Mouse (Mus musculus) adrenal gland, postnatal 25 days (tissue): Measurements from ENCODE around the gene Polr2h. TPM values are rescaled to one million over a fixed set of nuclear protein-coding genes. Genes with fewer than 3 reads are reported as not detected.
A peak's percentile ranks its signal among the peaks of the same experiment; 100 is the strongest.
"Not testable (repeated sequence)": the region's sequence is repeated elsewhere in the genome, so short reads cannot be mapped to it uniquely, and the experiment has no call there.

Experiments used
- DNase-seq: peaks from one replicate; pipeline ENCODE4 v3.0.0; 2021; ENCODE audit warnings: mixed read lengths
- long read RNA-seq: library from polyadenylated mRNA; stranded (forward); transcript quantifications from one replicate; pipeline ENCODE4 v2.0.0, GENCODE M21; 2021
- total RNA-seq: library from RNA; stranded (reverse); gene quantifications from 2 replicates; pipeline ENCODE4 v1.2.3, GENCODE M21; 2021

Gene Polr2h
- total RNA-seq = 49.8 and 56.3 TPM in 2 replicates
- long read RNA-seq, transcript Polr2h-201 (5 exons, 950 nt) = major isoform, 22 of 29 reads
- long read RNA-seq, partial matches to known transcripts = 2 of 29 reads
- long read RNA-seq, other reads (novel, unspliced or antisense) = 4 of 29 reads

DNA sequence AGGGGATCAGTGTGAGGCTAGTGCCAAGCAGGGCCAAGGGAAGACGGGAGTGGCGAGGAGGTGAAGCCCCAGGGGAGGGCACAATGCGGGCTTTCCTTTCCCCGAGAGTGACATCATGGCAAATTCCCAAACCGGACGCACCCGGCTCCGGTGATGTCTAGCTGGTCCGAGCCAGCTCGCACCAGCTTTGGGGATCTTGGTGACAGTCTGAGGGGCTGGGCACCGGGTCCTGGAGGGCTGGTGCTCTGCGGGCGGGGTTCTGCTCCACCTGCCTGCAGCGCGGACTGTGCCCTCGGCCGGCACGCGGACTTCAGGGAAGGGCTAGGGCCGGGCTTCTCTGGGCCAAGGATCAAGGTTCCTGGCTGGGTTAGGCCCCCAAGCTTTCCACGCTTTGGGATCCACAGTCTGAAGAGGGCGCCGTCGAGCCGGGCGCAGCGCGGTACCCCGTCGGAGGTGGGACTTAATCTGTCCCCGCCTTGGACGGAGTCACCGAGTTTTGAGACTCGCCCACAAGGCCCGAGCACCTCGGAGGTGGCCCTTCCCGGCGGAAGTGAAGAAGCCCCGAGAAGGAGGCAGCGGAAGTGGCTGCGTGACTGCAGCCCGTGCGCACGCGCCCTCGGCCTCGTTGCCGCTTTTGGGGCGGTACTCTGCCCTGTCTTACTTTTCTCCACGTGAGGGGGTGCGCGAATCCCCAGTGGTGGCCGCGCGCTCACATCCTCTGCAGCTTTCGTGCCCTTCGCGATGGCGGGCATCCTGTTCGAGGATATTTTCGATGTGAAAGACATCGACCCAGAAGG is at the start of gene Polr2h, which contains the start of gene Clcn2:
Gene Polr2h, plus strand, starts transcription at position 485 of the 797 bp plus-strand sequence.
Gene Clcn2, minus strand, starts transcription at position 566 of the 797 bp plus-strand sequence.
- DNase-seq = peak; percentile 97

DNA sequence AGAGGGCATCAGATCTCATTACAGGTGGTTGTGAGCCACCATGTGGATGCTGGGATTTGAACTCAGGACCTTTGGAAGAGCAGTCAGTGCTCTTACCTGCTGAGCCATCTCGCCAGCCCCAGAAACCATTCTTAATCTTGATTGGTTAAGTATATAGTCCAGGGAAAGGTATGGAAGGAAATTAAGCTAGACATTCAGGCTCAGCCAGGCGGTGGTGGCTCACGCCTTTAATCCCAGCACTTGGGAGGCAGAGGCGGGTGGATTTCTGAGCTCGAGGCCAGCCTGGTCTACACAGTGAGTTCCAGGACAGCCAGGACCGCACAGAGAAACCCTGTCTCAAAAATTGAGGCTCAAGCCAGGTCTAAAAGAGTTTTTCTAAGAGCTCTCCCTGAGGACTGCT is 49.5 kb upstream of the Polr2h start, which contains the start of gene Eif4g1:
Gene Eif4g1, plus strand, starts transcription at position 301 of the 400 bp plus-strand sequence.
- DNase-seq = not testable (repeated sequence)

DNA sequence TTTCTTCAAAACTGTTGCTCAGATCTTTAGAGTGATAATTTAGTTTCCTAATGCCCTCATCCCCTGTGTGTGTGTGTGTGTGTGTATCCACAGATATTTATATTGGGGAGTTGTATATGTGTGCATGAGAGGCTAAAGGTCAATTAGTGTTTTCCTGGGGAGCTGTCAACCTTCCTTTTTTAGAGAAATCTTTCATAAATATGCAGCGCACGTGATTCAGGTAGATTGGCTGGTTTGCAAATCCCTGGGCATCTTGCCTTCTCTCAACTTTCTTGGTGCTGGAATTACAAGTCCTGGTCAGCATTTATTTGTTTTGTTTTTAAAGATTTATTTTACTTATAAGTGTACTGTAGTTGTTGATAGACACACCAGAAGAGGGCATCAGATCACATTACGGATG is 47.2 kb upstream of the Polr2h start:
- no peak for DNase-seq

DNA sequence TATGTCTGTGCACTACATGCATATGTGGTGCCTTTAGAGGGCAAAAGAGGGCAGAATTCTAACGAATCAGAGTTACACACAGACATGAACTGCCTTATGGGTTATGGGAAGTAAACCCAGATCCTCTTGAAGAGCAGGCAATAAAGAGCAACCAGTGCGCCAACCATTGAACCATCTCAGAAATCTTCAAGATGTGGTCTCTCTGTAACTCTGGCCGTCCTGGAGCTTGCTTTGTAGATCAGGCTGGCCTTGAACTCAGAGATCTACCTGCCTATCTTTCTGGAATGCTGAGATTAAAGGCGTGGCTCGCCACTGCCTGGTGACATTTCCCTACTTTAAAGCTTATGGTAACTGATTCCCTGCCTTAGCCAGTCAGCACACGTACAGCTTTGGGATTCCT is 45.6 kb upstream of the Polr2h start:
- no peak for DNase-seq

DNA sequence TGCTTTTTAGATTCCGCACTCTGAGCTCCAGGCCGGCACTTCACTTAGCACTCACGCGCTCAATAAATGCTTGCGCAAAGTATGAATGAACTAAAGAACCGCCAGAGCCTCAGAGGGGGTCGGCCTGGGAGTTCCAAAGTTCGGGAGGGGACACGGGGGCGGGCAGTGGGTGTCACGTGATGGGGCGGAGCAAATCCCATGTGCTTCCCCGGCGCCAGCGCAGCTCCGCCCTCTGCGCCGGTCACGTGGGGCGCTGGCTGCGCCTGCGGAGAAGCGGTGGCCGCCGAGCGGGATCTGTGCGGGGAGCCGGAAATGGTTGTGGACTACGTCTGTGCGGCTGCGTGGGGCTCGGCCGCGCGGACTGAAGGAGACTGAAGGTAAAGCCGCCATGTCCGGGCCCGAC is 45.0 kb upstream of the Polr2h start:
- peak; percentile 96 for DNase-seq

DNA sequence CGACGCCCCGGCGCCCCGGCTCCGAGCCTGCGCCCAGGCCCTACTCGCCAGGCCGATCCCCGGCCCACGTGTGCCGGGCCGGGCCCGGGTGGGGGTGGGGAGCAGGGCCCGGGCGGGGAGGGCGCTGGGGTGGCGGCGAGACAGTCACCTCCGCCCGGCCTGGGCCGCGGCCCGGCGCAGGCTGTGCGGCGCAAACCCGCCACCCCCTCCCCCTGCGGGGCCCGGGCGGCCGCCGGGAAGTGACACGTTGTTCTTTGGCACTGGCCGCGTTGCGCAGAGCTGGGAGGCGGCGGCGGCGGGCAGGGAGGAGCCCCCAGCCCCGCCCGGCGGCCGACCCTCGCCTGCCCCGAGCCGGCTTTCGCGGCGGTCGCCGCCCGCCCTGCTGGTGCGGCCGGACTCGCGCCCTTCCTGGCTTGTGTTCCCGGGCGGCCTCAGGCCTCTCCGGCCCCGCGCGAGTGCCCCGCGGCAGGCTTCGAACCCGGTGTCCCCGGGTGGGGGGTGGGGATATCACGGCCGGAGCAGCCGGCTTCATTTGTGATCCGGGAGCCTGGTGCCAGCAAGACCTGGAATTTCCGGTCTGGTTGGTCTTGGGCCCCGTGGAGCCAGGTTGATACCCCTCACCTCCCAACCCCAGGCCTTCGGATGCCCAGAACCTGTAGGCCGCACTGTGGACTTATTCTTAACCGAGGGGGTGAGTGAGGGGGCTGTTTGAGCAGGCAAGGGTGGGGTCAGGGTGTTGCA is 44.3 kb upstream of the Polr2h start:
- DNase-seq = peak; percentile 70

DNA sequence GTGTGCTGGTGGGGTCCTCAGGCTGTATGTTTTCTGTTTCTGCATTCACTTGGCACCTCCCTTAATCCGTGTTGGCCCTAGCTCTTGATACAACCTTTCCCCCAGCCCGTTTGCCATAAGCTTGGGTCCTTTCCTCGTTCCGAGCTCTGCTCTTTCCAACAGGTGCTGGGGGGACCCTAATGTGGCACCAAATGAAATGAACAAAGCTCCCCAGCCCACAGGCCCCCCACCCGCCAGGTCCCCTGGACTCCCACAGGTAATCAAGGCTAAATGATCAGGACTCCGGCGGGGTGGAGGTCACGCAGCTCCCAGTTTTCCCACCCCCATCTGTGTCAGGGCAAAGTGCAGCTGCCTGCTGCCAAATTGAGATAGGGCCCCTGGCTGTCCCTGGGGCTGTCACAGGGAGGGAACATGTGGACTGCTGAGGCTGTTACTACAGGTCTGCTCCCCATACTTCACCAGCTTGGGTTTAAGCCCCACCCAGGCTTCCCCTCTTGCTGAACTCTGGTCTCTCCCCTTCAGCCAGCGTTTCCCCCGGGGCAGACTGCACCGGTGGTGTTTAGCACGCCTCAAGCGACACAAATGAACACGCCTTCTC is 43.7 kb upstream of the Polr2h start:
- DNase-seq = peak; percentile 33

DNA sequence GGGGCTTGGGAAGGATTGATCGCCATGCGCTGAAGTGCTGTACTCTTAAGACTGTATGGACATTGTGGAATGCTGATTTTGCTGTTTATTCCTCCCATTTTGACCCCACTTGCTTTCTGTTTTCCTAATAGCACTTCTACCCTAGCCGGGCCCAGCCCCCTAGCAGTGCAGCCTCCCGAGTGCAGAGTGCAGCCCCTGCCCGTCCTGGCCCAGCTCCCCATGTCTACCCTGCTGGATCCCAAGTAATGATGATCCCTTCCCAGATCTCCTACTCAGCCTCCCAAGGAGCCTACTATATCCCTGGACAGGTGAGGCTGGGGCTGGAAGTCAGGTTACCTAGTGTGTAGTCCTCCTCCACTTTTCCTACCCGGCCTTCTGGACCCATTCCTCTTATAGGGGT is 42.3 kb upstream of the Polr2h start:
- DNase-seq = no peak

DNA sequence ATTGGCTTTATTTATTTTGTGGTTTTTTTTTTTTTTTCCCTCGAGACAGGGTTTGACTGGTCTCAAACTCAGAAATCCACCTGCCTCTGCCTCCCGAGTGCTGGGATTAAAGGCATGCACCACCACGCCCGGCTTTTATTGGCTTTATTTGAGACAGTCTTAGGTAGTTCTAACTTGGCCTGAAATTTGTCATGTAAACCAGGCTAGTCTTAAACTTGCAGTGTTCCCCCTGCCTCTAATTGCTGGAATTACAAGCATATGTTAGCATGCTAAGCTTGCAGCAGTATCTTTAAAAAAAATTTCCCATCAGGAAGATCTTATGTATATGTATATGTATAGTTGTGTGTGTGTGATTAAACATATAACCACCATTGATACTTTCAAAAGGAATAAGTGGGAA is 40.8 kb upstream of the Polr2h start:
- DNase-seq = no peak

DNA sequence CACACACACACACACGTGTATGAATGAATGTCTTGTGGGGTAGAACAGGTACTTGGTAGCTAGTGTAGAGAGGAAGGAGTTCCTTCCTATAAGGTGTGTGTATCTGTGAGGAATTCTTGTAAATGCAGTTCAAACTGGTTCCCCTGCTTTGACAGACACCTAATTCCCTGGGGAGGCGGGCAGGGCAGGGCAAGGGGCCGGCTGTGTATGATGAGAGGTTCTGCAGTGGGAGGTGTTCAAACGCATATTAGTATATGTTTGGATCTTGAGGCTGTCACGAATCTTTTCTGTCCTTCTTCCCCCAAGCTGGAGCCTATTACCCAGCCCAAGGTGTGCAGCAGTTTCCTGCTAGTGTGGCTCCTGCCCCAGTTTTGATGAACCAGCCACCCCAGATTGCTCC is 40.1 kb upstream of the Polr2h start:
- no peak for DNase-seq

DNA sequence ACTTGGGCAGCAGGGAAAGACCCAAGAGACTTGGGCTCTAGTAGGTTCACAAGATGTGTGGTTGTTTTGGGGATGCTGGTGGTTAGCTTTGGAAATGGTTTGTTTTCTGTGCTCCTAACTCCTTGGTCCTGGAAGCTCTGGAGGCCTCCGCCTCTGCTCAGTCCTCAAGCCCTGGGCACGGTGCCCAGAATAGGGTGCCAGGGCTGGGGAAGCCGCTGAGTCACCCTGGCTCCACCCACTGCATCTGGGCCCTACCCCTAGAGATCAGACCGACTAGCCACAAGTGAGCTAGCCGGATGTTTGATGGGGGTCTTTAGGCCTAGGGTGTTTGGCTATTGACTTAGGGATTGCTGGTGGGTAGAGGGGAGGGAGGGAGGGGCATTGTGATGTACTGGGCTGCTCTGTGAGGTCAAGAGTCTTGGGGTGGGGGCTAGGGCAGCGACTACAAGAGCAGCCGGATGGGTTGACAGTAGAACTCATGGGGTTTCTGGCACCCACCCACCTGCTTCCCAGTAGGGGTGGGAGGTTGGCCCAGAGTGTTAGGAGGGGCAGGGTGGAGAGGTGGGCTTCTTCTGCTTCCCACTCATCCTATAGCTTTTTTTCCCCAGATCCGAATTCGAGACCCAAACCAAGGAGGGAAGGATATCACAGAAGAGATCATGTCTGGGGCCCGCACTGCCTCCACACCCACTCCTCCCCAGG is 39.3 kb upstream of the Polr2h start:
- peak; percentile 96 for DNase-seq

DNA sequence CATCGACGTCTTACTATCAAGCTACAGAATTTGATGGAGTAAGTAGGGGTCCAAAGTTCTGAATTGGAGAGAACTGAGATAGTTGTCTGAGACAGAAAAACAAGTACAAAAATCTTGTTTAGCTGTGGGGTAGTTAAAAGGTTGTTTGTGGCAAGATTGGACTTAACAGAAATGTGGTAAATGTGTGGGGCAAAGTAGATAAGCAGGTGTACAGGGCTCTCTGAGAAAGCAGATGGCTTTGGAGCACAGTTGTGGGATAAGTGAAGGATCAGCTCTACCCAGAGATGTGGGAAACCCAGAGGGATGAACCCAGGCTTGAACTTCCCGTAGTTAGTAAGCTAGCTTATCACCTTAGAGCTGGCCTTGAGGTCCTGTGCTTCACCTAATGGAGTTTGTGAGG is 26.7 kb upstream of the Polr2h start:
- DNase-seq = no peak

DNA sequence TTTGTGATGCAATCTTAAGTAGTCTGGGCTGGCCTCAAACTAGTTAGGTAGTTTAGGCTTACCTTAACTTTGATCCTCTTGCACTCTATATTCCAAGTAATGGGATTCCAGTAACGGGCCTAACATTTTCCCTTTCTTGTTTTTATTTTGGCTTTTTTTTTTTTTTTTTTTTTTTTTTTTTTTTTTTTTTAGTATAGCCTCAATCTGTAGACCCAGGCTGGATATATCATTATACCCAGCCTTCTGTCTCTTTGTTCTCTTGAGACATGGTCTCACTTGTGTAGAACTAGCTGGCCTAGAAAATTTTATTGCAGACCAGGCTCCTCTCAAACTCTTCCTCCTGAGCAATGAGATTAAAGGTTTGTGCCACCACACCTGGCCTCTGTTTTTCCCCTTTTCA is 25.8 kb upstream of the Polr2h start:
- DNase-seq = no peak

DNA sequence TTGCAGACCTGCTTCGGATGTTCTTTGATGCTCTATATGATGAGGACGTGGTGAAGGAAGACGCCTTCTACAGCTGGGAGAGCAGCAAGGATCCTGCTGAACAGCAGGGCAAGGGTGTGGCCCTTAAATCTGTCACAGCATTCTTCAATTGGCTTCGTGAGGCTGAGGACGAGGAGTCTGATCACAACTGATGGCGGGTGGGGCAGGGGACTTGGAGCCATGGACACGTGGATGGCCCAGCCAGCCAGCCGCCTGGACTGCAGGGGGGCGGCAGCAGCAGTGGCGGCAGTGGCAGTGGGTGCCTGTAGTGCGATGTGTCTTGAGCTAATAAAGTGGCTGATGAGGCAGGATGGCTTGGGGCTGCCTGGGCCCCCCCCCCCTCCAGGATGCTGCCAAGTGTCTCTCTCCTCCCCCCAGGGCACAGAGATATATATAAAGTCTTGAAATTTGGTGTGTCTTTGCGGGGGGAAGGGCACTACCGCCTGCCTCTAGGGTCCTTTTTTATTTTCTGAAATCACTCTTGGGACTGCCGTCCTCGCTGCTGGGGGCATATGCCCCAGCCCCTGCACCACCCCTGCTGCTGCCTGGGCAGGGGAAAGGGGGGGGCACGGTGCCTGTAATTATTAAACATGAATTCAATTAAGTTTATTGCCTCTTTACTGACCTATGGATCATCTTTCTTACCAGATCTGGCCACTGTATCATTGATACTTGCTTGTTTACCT is 25.1 kb upstream of the Polr2h start:
- DNase-seq = no peak

DNA sequence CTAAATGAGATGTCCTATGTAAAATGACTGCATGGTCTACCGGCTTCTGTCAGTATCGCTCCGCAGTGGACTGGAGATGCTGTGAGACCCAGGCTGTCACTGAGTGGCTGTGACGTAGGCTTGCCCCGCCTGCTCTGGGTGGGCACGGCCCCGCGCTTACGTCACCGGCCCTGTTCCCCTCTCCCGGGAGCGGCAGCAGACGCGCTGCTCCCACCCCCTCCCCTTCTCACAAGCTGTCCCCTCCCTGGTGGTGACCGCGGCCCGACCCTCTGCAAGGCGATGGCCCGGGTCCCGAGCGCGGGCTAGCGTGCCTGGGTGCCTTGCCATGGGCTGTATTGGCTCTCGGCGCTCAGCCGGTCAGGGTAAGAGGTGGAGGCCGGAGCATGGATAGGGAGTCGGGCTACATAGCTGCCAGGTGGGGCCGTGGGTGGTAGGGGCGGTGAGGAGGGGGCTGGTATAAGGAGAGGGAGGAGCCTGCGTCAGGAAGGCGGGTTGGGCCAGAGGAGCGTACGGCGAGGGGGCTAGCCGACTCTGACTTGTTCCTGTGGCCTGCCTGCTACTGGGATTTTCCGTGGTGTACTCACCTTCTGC is 24.3 kb upstream of the Polr2h start, which contains the start of gene Fam131a:
Gene Fam131a, plus strand, starts transcription at position 131 of the 591 bp plus-strand sequence.
- peak; percentile 93 for DNase-seq

DNA sequence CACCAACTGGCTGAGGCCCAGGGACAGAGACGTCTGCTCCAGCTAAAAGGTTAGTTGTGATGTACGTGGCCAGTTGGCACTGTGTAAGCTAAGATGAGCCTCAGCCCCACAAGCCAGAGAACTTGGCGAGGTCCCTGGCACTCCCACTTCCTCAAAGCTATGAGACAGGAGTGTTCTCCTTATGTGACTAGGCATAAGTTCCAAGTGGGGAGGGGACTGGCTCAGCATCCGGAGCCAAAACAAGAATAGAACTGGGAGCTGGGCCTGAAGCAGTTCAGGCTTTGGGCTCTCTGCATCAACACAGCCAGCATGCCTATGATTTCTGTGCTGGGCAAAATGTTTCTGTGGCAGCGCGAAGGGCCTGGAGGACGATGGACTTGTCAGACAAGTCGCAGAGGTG is 22.7 kb upstream of the Polr2h start:
- DNase-seq = no peak

DNA sequence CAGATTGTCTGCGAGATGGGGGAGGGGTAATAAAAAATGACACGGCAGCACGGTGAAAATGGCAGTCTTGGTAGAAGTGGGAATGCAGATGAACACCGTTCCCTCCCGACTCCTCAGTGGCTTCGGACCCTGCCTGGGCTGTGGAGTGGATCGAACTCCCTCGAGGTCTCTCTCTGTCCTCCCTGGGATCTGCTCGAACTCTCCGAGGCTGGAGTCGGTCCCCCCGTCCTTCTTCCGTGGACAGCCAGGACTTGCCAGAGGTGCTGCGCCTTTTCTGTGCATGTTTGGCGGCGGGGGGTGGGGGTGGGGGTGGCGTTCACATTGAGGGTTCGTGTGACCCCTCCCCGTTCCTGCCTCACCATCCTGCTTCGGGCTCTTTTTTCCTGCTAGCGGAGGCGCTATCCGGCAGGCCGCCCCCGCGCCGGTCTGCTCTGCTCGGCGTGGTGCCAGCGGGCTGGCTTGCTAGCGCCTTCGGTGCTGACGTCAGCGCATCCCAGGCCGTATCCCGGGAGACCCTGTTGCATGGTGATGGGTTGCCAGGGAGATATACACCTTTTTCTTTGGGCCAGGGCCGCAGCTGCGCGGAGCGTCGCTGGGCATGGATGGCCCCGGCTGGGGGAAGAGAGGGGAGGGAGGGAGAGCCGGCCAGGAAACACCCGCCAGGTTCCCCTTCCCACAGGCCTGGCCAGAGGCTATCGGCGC is 21.7 kb upstream of the Polr2h start:
- peak; percentile 88 for DNase-seq

DNA sequence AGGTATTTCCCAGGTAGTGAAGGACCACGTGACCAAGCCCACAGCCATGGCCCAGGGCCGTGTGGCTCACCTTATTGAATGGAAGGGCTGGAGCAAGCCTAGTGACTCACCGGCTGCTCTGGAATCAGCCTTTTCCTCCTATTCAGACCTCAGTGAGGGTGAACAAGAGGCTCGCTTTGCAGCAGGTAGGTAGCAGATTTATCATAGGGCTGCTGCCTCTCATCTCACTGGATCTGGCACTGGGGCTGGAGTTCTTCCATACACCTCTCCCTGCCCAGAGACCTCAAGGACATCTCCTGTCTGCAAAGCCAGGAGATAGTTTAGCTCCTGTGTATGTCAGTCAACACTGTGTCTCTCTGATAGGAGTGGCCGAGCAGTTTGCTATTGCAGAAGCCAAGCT is 18.2 kb upstream of the Polr2h start:
- no peak for DNase-seq

DNA sequence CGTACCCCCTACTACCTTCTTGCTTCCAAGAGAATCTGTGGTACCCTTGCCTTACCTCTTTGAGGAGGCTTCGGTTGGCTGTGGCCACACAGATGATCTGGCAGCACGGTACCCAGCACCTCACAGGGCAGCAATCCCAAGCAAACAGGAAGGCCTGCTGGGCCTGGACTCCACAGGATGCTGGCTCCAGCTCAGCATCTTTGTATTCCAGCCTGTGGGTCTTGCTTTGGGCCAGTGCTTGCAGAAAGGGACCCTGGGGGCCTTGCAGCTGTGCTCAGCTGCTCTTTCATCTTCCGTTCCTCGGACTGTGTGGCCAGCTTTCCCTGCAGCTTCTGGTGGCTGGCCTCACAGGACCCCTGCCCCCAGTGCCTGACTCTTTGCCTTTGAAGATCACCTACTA is 17.4 kb upstream of the Polr2h start:
- DNase-seq = no peak

DNA sequence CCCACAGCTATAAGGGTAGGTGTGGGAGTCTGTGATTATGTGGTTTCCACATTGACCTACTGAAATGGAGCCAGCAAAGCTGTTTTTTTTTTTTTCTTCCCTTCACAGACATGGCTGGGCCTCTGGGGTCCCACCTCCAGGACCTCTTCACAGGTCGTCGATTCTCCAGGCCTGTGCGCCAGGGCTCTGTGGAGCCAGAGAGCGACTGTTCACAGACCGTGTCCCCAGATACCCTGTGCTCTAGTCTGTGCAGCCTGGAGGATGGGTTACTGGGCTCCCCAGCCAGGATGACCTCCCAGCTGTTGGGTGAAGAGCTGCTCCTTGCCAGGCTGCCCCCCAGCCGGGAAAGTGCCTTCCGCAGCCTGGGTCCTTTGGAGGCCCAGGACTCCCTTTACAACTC is 16.1 kb upstream of the Polr2h start:
- DNase-seq = no peak
